Mouse (Mus musculus) CH12.LX (cell line): ENCODE measurements at regions not wholly inside any gene's neighbourhood (a gene's known extent, or its start where the extent isn't known, plus 50 kb on each side); places are given as distances from the start of the nearest gene placed in this dataset.

Experiments used
- CTCF ChIP-seq, 2 experiments: IDR thresholded peaks in 1 of 2; conservative IDR thresholded peaks in 1 of 2; 2 replicates each; pipeline ENCODE4 v1.5.1; 2011 to 2012; ENCODE audit warnings: low read depth in 2 of 2, low read length in 2 of 2, improper control_type of control experiment in 1 of 2, inconsistent platforms in 1 of 2, mild to moderate bottlenecking in 1 of 2, moderate library complexity in 1 of 2
- HCFC1 ChIP-seq: IDR thresholded peaks from 2 replicates; pipeline ENCODE4 v1.6.1; 2012; ENCODE audit warnings: low read depth, mild to moderate bottlenecking, inconsistent platforms, low read length, improper control_type of control experiment

- no peak for TF ChIP-seq HCFC1
- no peak for TF ChIP-seq CTCF (conservative IDR thresholded peaks at IDR 0.05 in 1 of 2, IDR thresholded peaks at IDR 0.05 in 1 of 2; ENCODE audit: low read depth in 2 of 2, low read length in 2 of 2)
Observed at GRCm38 (mm10) chr4:81492811-81493210, 50.2 kb upstream of the Mpdz start.
